Mouse (Mus musculus): ENCODE results near the gene Eps15l1. TPM values are rescaled to one million over a fixed set of nuclear protein-coding genes. Genes with fewer than 3 reads are reported as not detected.

Gene Eps15l1
- polyA plus RNA-seq, 1 experiment from 2014 or later = 73.4 TPM

DNA sequence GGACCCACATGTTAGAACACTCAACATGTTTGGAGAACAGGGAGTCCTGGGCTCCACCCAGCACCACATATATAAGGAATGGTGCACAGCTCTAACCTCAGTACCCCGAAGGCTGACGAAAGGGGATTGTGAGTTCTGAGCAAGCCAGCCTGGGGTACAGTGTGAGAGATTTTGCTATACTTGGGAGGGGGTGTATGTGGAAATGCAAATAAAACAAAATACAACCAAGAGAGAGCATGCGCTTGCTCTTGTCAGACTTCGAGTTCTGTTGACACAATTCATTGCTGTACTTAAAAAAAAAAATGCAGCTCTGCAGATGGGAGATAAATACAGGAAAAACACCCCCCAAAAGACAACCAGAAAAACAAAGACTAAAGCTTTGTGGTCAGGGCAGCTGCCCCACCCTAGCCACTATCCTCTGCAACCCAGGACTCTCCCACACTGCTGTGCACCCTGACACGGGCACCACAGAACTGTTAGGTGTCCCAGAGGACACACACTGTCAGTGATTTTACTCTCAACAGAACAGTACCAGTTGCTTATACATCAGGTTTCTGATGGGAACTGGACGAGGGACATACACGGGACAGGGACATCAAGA, 69.8 kb downstream of the Eps15l1 start:
- ATAC-seq (ENCODE audit: low FRiP score) = no peak
- DNase-seq (ENCODE audit: low spot score) = no peak
- no peaks in the 10 kb centered on the region for H3K4me1 ChIP-seq (replicated peaks; ENCODE audit: control insufficient read depth, insufficient read depth, low read length)
- H3K27ac ChIP-seq (ENCODE audit: low read depth, low read length) = no peak overlapping the region
- WGBS = 92% methylated on average over 7 of the region's 7 CpGs
- no peaks in the 10 kb centered on the region for H3K27me3 ChIP-seq (ENCODE audit: control insufficient read depth, insufficient read depth, low read length)
- no peak overlapping the region for H3K4me3 ChIP-seq (ENCODE audit: low read depth, low read length)
- H3K4me2 ChIP-seq (replicated peaks; ENCODE audit: low read depth, low read length) = no peak overlapping the region
- H3K36me3 ChIP-seq (ENCODE audit: control insufficient read depth, insufficient read depth, low read length) = 0 out of 2 replicates have a peak, but pooled peaks cover 2% of the 10 kb centered on the region
- H3K9ac ChIP-seq (ENCODE audit: low read depth, low read length) = no peak overlapping the region
- H3K9me3 ChIP-seq (ENCODE audit: control insufficient read depth, low read length) = no peaks in the 10 kb centered on the region

DNA sequence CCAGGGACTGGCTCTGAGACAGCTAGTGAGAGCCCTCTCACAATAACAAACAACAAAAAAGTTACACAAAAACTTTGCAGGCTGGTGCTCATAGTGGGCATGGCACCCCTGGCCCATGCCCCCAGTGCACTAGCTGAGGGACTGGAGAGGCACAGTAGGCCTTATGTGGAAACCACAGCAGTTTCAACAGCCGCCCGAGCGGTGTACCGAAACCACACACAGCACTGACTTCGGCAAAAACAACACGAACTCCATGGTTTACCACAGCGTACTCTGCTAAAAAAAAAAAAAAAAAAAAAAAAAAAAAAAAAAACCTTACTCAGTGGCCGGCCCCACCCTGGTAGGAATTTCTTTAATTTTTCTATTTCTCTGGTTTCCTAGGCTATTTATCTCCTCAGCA, 70.5 kb downstream of the Eps15l1 start:
- no peak overlapping the region for H3K4me2 ChIP-seq (replicated peaks; ENCODE audit: low read depth, low read length)
- H3K27ac ChIP-seq (ENCODE audit: low read depth, low read length) = no peak overlapping the region
- no peaks in the 10 kb centered on the region for H3K4me1 ChIP-seq (replicated peaks; ENCODE audit: control insufficient read depth, insufficient read depth, low read length)
- no peak overlapping the region for H3K9ac ChIP-seq (ENCODE audit: low read depth, low read length)
- H3K9me3 ChIP-seq (ENCODE audit: control insufficient read depth, low read length) = no peaks in the 10 kb centered on the region
- no peaks in the 10 kb centered on the region for H3K27me3 ChIP-seq (ENCODE audit: control insufficient read depth, insufficient read depth, low read length)
- ATAC-seq (ENCODE audit: low FRiP score) (no peak), DNase-seq (ENCODE audit: low spot score) (no peak)
- no peak overlapping the region for H3K4me3 ChIP-seq (ENCODE audit: low read depth, low read length)
- WGBS = 92% methylated on average over 8 of the region's 8 CpGs
- H3K36me3 ChIP-seq (ENCODE audit: control insufficient read depth, insufficient read depth, low read length) = no peaks in the 10 kb centered on the region

GRCm38 (mm10) chr8:72349838-72350237, 71.4 kb downstream of the Eps15l1 start:
- Histone ChIP-seq H3K4me1 (replicated peaks; ENCODE audit: control insufficient read depth, insufficient read depth, low read length) (no peaks in the 10 kb centered on the region), H3K9ac (ENCODE audit: low read depth, low read length) (no peak overlapping the region), H3K27ac (ENCODE audit: low read depth, low read length) (no peak overlapping the region), H3K4me3 (ENCODE audit: low read depth, low read length) (no peak overlapping the region), H3K4me2 (replicated peaks; ENCODE audit: low read depth, low read length) (no peak overlapping the region), H3K27me3 (ENCODE audit: control insufficient read depth, insufficient read depth, low read length) (no peaks in the 10 kb centered on the region), H3K36me3 (ENCODE audit: control insufficient read depth, insufficient read depth, low read length) (no peaks in the 10 kb centered on the region), H3K9me3 (ENCODE audit: control insufficient read depth, low read length) (no peaks in the 10 kb centered on the region)
- ATAC-seq (ENCODE audit: low FRiP score) = no peak
- DNase-seq (ENCODE audit: low spot score) = no peak
- 90% methylated on average over 9 of the region's 9 CpGs for WGBS

DNA sequence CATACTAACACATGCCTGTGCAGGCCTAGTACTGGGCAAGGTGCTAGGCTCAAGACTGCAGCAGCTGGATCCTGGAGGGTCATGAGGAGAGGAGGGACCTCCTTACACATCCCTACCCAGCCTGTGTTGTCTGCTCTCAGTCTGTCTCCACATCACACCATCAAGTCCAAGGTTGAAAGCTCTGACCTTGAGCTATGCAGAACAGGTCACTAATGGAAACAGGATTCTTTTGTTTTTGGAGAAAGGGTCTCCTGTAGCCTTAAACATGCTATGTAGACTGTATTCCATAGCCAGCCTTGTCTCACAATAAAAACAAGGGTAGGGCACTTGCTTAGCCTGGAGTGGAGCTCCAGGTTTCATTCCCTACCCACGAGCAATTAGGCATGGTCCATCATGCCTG, 72.3 kb downstream of the Eps15l1 start:
- Histone ChIP-seq H3K9me3 (ENCODE audit: control insufficient read depth, low read length) (no peaks in the 10 kb centered on the region), H3K4me2 (replicated peaks; ENCODE audit: low read depth, low read length) (no peak overlapping the region), H3K9ac (ENCODE audit: low read depth, low read length) (no peak overlapping the region), H3K27me3 (ENCODE audit: control insufficient read depth, insufficient read depth, low read length) (no peaks in the 10 kb centered on the region), H3K36me3 (ENCODE audit: control insufficient read depth, insufficient read depth, low read length) (no peaks in the 10 kb centered on the region), H3K4me3 (ENCODE audit: low read depth, low read length) (no peak overlapping the region), H3K4me1 (replicated peaks; ENCODE audit: control insufficient read depth, insufficient read depth, low read length) (no peaks in the 10 kb centered on the region), H3K27ac (ENCODE audit: low read depth, low read length) (no peak overlapping the region)
- ATAC-seq (ENCODE audit: low FRiP score) (no peak), DNase-seq (ENCODE audit: low spot score) (no peak)
- whole genome bisulfite sequencing = 100% methylated on average over 1 of the region's 1 CpGs

- no peaks in the 10 kb centered on the region for H3K36me3 ChIP-seq (ENCODE audit: control insufficient read depth, insufficient read depth, low read length)
- ATAC-seq (ENCODE audit: low FRiP score) (no peak), DNase-seq (ENCODE audit: low spot score) (no peak)
- H3K9me3 ChIP-seq (ENCODE audit: control insufficient read depth, low read length) = no peaks in the 10 kb centered on the region
- 86% methylated on average over 2 of the region's 2 CpGs for WGBS
- H3K27me3 ChIP-seq (ENCODE audit: control insufficient read depth, insufficient read depth, low read length) = no peaks in the 10 kb centered on the region
- H3K4me2 ChIP-seq (replicated peaks; ENCODE audit: low read depth, low read length) = no peak overlapping the region
- H3K4me1 ChIP-seq (replicated peaks; ENCODE audit: control insufficient read depth, insufficient read depth, low read length) = no peaks in the 10 kb centered on the region
- H3K9ac ChIP-seq (ENCODE audit: low read depth, low read length) = no peak overlapping the region
- H3K27ac ChIP-seq (ENCODE audit: low read depth, low read length) = no peak overlapping the region
- H3K4me3 ChIP-seq (ENCODE audit: low read depth, low read length) = no peak overlapping the region
These were observed 73.1 kb downstream of the Eps15l1 start for GRCm38 (mm10) chr8:72348114-72348513.

GRCm38 (mm10) chr8:72347553-72347952, 73.7 kb downstream of the Eps15l1 start:
- WGBS = 91% methylated on average over 1 of the region's 1 CpGs
- no peaks in the 10 kb centered on the region for H3K36me3 ChIP-seq (ENCODE audit: control insufficient read depth, insufficient read depth, low read length)
- H3K4me1 ChIP-seq (replicated peaks; ENCODE audit: control insufficient read depth, insufficient read depth, low read length) = no peaks in the 10 kb centered on the region
- ATAC-seq (ENCODE audit: low FRiP score) = no peak
- H3K27ac ChIP-seq (ENCODE audit: low read depth, low read length) = no peak overlapping the region
- H3K9me3 ChIP-seq (ENCODE audit: control insufficient read depth, low read length) = no peaks in the 10 kb centered on the region
- no peak overlapping the region for H3K4me2 ChIP-seq (replicated peaks; ENCODE audit: low read depth, low read length)
- H3K27me3 ChIP-seq (ENCODE audit: control insufficient read depth, insufficient read depth, low read length) = no peaks in the 10 kb centered on the region
- no peak for DNase-seq (ENCODE audit: low spot score)
- no peak overlapping the region for H3K4me3 ChIP-seq (ENCODE audit: low read depth, low read length)
- H3K9ac ChIP-seq (ENCODE audit: low read depth, low read length) = no peak overlapping the region

- Histone ChIP-seq H3K27me3 (ENCODE audit: control insufficient read depth, insufficient read depth, low read length) (no peaks in the 10 kb centered on the region), H3K4me3 (ENCODE audit: low read depth, low read length) (no peak overlapping the region), H3K9ac (ENCODE audit: low read depth, low read length) (no peak overlapping the region), H3K27ac (ENCODE audit: low read depth, low read length) (no peak overlapping the region), H3K4me2 (replicated peaks; ENCODE audit: low read depth, low read length) (no peak overlapping the region), H3K4me1 (replicated peaks; ENCODE audit: control insufficient read depth, insufficient read depth, low read length) (no peaks in the 10 kb centered on the region), H3K36me3 (ENCODE audit: control insufficient read depth, insufficient read depth, low read length) (peaks cover 6% of the 10 kb centered on the region; the same call in 1 of the 2 replicates), H3K9me3 (ENCODE audit: control insufficient read depth, low read length) (no peaks in the 10 kb centered on the region)
- ATAC-seq (ENCODE audit: low FRiP score) = no peak
- no peak for DNase-seq (ENCODE audit: low spot score)
- 75% methylated on average over 4 of the region's 4 CpGs for whole genome bisulfite sequencing
These were observed 77.5 kb downstream of the Eps15l1 start for GRCm38 (mm10) chr8:72343725-72344124.

GRCm38 (mm10) chr8:72342556-72343300, 78.5 kb downstream of the Eps15l1 start:
- 92% methylated on average over 5 of the region's 5 CpGs for WGBS
- Histone ChIP-seq H3K4me1 (replicated peaks; ENCODE audit: control insufficient read depth, insufficient read depth, low read length) (no peaks in the 10 kb centered on the region), H3K9me3 (ENCODE audit: control insufficient read depth, low read length) (no peaks in the 10 kb centered on the region), H3K9ac (ENCODE audit: low read depth, low read length) (no peak overlapping the region), H3K27me3 (ENCODE audit: control insufficient read depth, insufficient read depth, low read length) (no peaks in the 10 kb centered on the region), H3K27ac (ENCODE audit: low read depth, low read length) (no peak overlapping the region), H3K4me3 (ENCODE audit: low read depth, low read length) (no peak overlapping the region), H3K36me3 (ENCODE audit: control insufficient read depth, insufficient read depth, low read length) (peaks cover 6% of the 10 kb centered on the region; the same call in 1 of the 2 replicates), H3K4me2 (replicated peaks; ENCODE audit: low read depth, low read length) (no peak overlapping the region)
- DNase-seq (ENCODE audit: low spot score) (no peak), ATAC-seq (ENCODE audit: low FRiP score) (no peak)

DNA sequence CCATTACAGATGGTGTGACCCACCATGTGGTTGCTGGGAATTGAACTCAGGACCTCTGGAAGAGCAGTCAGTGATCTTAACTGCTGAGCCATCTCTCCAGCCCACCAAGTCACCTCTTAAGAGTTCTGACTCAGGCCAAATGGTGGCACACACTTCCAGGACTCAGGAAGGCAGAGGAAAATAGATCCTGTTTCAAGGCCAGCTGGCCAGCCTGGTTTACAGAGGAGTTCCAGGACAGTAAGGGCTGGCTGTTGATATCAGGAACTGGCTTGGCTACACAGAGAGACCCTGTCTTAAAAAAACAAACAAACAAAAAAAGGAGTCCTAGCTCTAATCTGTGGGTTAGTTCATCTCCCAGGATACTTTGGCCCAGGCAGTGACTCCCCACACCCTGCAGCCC, 84.2 kb downstream of the Eps15l1 start:
- Histone ChIP-seq H3K4me3 (ENCODE audit: low read depth, low read length) (no peak overlapping the region), H3K27me3 (ENCODE audit: control insufficient read depth, insufficient read depth, low read length) (no peaks in the 10 kb centered on the region), H3K9me3 (ENCODE audit: control insufficient read depth, low read length) (no peaks in the 10 kb centered on the region), H3K4me1 (replicated peaks; ENCODE audit: control insufficient read depth, insufficient read depth, low read length) (no peaks in the 10 kb centered on the region), H3K9ac (ENCODE audit: low read depth, low read length) (no peak overlapping the region), H3K27ac (ENCODE audit: low read depth, low read length) (no peak overlapping the region), H3K36me3 (ENCODE audit: control insufficient read depth, insufficient read depth, low read length) (peaks cover 6% of the 10 kb centered on the region; the same call in 1 of the 2 replicates), H3K4me2 (replicated peaks; ENCODE audit: low read depth, low read length) (no peak overlapping the region)
- DNase-seq (ENCODE audit: low spot score) (no peak), ATAC-seq (ENCODE audit: low FRiP score) (no peak)

Data from hindbrain, embryonic 11.5 days (tissue).